Mouse (Mus musculus): ENCODE results near the gene Chrna5.

DNA sequence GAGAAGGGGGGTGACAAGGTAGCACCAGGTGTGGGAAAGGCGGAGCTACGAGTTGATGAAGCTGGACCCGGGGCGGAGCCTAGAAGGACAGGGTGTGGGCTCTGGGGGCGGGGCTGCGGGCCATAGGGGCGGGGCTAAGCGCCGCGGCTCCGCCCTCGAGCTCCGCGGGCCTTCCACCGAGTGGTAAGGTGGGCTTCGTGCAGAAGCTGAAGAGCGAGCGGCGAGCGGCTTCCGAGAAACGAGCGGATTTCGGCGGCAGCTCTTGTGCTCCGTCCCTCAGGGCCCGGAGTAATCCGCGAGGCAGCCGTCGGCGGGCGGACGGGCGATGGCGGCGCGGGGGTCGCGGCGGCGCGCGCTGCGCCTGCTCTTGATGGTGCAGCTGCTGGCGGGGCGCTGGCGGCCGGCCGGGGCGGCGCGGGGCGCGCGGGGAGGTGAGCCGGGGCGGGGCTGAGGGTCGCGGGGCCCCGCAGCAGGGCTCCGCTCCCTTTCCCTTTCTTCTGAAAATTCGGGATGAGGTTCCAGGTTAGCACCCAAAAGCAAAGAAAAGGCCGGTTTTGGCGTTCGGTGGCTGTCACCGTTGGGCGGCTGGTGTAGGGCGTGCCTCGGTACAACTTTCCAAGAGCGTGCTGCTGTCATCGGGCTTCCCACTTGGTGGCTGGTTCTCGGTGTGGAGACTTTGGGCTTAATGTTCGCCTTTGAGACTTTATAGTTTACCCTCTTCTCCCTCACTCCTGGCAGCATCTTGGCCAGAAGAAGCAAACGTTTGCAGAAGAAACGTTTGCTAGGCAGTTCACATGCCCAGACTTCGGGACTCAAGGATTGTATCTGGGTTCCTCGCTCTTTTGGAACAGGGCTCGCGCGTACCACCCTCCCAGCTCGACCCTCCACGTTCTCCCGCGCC, 861 bp downstream of the Chrna5 start:
- TF ChIP-seq CTCF (IDR thresholded peaks at IDR 0.05): no peak
- TF ChIP-seq EP300 (IDR thresholded peaks at IDR 0.05): no peak

All from lung, postnatal 0 days (tissue).